Mouse (Mus musculus): Measurements from ENCODE around the gene Prtn3. TPM values are rescaled to one million over a fixed set of nuclear protein-coding genes. Genes with fewer than 3 reads are reported as not detected.

Prtn3 gene
- polyA plus RNA-seq, 1 experiment from 2014 or later: 10.1 TPM

GRCm38 (mm10) chr10:79866601-79867000 lies 7.7 kb upstream of the Prtn3 start:
- DNase-seq (ENCODE audit: low spot score) (no peak), ATAC-seq (ENCODE audit: low FRiP score) (no peak)
- Histone ChIP-seq H3K36me3 (replicated peaks; ENCODE audit: control insufficient read depth, insufficient read depth) (peaks cover 96% of the 10 kb centered on the region), H3K9me3 (ENCODE audit: control insufficient read depth, low read length) (no peaks in the 10 kb centered on the region), H3K9ac (no peak overlapping the region), H3K4me1 (replicated peaks; ENCODE audit: control insufficient read depth, insufficient read depth, low read length) (peaks cover 19% of the 10 kb centered on the region), H3K4me3 (replicated peaks; ENCODE audit: low read length) (no peak overlapping the region), H3K27ac (no peak overlapping the region), H3K27me3 (ENCODE audit: control insufficient read depth, insufficient read depth, low read length) (no peaks in the 10 kb centered on the region), H3K4me2 (replicated peaks) (no peak overlapping the region)
- 83% methylated on average over 11 of the region's 11 CpGs for WGBS

DNA sequence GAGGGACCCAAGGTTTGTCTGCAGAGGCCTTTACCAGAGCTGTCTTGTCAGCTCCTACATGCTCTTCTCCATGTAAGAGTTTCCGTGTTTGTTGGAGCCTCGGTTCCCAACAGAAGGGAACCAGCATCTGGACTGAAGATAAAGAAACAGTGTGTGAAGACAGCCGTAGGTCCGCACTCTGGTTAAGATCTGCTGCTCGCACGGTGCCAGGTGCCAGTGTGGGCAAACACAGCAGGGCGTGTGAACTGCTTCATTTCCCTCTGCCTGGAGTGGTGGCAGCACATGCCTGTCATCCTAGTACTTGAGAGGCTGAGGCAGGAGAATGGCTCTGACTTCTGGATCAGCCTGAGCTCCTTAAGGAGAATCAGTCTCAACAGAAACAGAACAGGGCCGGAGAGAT lies 2.4 kb upstream of the Prtn3 start:
- no peak overlapping the region for H3K27ac ChIP-seq
- H3K4me1 ChIP-seq (replicated peaks; ENCODE audit: control insufficient read depth, insufficient read depth, low read length): peaks cover 41% of the 10 kb centered on the region
- no peaks in the 10 kb centered on the region for H3K27me3 ChIP-seq (ENCODE audit: control insufficient read depth, insufficient read depth, low read length)
- no peak for DNase-seq (ENCODE audit: low spot score)
- H3K9me3 ChIP-seq (ENCODE audit: control insufficient read depth, low read length): no peaks in the 10 kb centered on the region
- 93% methylated on average over 8 of the region's 8 CpGs for WGBS
- peak overlapping the region; percentile 96; the same call in 1 of the 2 replicates for H3K9ac ChIP-seq
- H3K4me2 ChIP-seq (replicated peaks): peak overlapping the region; percentile 87
- ATAC-seq (ENCODE audit: low FRiP score): no peak
- peak overlapping the region; percentile 67 for H3K4me3 ChIP-seq (replicated peaks; ENCODE audit: low read length)
- H3K36me3 ChIP-seq (replicated peaks; ENCODE audit: control insufficient read depth, insufficient read depth): peaks cover 48% of the 10 kb centered on the region

DNA sequence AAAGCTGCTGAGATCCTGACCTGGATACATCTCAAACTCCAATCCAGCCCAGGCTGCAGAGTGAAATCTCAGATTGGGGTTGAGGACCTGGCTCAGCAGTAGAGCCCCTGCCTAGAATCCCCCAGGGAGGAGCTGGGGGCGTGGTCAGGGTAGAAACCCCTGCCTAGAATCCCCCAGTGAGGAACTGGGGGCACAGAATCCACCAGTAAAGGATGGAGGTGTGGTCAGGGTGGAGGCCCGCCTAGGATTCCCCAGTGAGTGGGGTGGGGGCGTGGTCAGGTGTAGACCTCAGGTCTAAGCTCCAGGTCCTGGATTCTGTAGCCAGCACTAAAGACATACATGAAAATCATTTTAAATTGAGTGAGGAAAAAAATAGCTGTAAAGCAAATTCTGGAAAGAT lies 1.4 kb upstream of the Prtn3 start:
- H3K36me3 ChIP-seq (replicated peaks; ENCODE audit: control insufficient read depth, insufficient read depth): peaks cover 39% of the 10 kb centered on the region
- no peaks in the 10 kb centered on the region; the same call in 1 of the 2 replicates for H3K27me3 ChIP-seq (ENCODE audit: control insufficient read depth, insufficient read depth, low read length)
- no peaks in the 10 kb centered on the region for H3K9me3 ChIP-seq (ENCODE audit: control insufficient read depth, low read length)
- peak overlapping the region; percentile 87 for H3K4me2 ChIP-seq (replicated peaks)
- peak overlapping the region; percentile 96 for H3K27ac ChIP-seq
- peaks cover 41% of the 10 kb centered on the region for H3K4me1 ChIP-seq (replicated peaks; ENCODE audit: control insufficient read depth, insufficient read depth, low read length)
- 48% methylated on average over 3 of the region's 3 CpGs for WGBS
- peak overlapping the region; percentile 67 for H3K4me3 ChIP-seq (replicated peaks; ENCODE audit: low read length)
- DNase-seq (ENCODE audit: low spot score) (no peak), ATAC-seq (ENCODE audit: low FRiP score) (no peak)
- peak overlapping the region; percentile 96 for H3K9ac ChIP-seq

DNA sequence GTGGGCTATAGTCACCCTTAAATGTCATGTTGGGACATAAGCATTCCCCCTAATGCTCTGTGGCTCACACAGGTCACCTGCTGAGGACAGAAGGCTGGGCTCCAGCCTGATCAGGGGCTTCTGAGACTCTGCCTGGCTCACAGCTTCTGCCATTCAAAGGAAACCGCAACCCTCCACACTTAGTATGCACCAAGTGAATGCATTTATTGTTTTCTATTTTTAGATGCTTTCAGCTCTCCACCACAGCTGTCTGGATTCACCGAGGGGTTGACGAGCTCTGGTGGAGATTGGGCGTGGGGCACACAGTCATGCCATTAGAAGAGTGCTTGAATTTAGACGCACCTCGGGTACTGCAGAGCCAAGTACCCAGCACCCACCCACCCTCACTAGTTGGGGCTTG lies 963 bp upstream of the Prtn3 start:
- peaks cover 41% of the 10 kb centered on the region for H3K4me1 ChIP-seq (replicated peaks; ENCODE audit: control insufficient read depth, insufficient read depth, low read length)
- peak overlapping the region; percentile 67 for H3K4me3 ChIP-seq (replicated peaks; ENCODE audit: low read length)
- H3K9me3 ChIP-seq (ENCODE audit: control insufficient read depth, low read length): no peaks in the 10 kb centered on the region
- H3K9ac ChIP-seq: peak overlapping the region; percentile 96
- H3K27me3 ChIP-seq (ENCODE audit: control insufficient read depth, insufficient read depth, low read length): no peaks in the 10 kb centered on the region; the same call in 1 of the 2 replicates
- peak overlapping the region; percentile 87 for H3K4me2 ChIP-seq (replicated peaks)
- WGBS: 2% methylated on average over 6 of the region's 6 CpGs
- no peak for ATAC-seq (ENCODE audit: low FRiP score)
- H3K27ac ChIP-seq: peak overlapping the region; percentile 96
- no peak for DNase-seq (ENCODE audit: low spot score)
- H3K36me3 ChIP-seq (replicated peaks; ENCODE audit: control insufficient read depth, insufficient read depth): peaks cover 37% of the 10 kb centered on the region

- ATAC-seq (ENCODE audit: low FRiP score): no peak
- H3K36me3 ChIP-seq (replicated peaks; ENCODE audit: control insufficient read depth, insufficient read depth): peaks cover 32% of the 10 kb centered on the region
- WGBS: 2% methylated on average over 18 of the region's 26 CpGs
- no peaks in the 10 kb centered on the region for H3K9me3 ChIP-seq (ENCODE audit: control insufficient read depth, low read length)
- H3K4me3 ChIP-seq (replicated peaks; ENCODE audit: low read length): peak overlapping the region; percentile 67
- H3K4me1 ChIP-seq (replicated peaks; ENCODE audit: control insufficient read depth, insufficient read depth, low read length): peaks cover 41% of the 10 kb centered on the region
- no peak for DNase-seq (ENCODE audit: low spot score)
- H3K27ac ChIP-seq: peak overlapping the region; percentile 96
- peak overlapping the region; percentile 96 for H3K9ac ChIP-seq
- H3K27me3 ChIP-seq (ENCODE audit: control insufficient read depth, insufficient read depth, low read length): no peaks in the 10 kb centered on the region; the same call in 1 of the 2 replicates
- peak overlapping the region; percentile 87 for H3K4me2 ChIP-seq (replicated peaks)
These were observed 474 bp upstream of the Prtn3 start for GRCm38 (mm10) chr10:79873715-79874289.

GRCm38 (mm10) chr10:79877174-79877573 lies 2.9 kb downstream of the Prtn3 start:
- H3K9ac ChIP-seq: no peak overlapping the region
- DNase-seq (ENCODE audit: low spot score): no peak
- 43% methylated on average over 1 of the region's 1 CpGs for WGBS
- ATAC-seq (ENCODE audit: low FRiP score): no peak
- H3K27me3 ChIP-seq (ENCODE audit: control insufficient read depth, insufficient read depth, low read length): peaks cover 11% of the 10 kb centered on the region; the same call in 1 of the 2 replicates
- no peaks in the 10 kb centered on the region for H3K36me3 ChIP-seq (replicated peaks; ENCODE audit: control insufficient read depth, insufficient read depth)
- peaks cover 21% of the 10 kb centered on the region for H3K4me1 ChIP-seq (replicated peaks; ENCODE audit: control insufficient read depth, insufficient read depth, low read length)
- no peak overlapping the region for H3K4me3 ChIP-seq (replicated peaks; ENCODE audit: low read length)
- H3K4me2 ChIP-seq (replicated peaks): no peak overlapping the region
- no peak overlapping the region for H3K27ac ChIP-seq
- no peaks in the 10 kb centered on the region for H3K9me3 ChIP-seq (ENCODE audit: control insufficient read depth, low read length)

DNA sequence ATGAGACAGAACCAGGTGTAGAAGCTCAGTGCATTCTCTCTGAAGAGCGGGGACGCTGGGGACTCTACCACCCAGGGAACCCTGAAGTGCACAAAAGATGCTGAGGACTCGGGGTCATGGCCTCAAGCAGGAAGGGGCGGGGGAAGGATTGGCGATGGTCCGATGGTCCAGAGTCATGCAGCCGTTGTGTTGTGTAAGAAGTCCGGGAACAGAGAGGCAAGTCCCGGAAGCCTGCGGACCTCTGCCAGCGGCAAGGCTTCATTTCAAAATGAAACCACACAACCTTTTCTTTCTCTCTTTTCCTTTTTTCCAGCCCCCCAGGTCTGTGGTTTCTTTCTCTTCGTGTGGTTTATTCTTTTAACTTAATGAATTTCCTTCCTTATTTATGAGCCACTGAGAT lies 3.5 kb downstream of the Prtn3 start:
- Histone ChIP-seq H3K4me3 (replicated peaks; ENCODE audit: low read length) (no peak overlapping the region), H3K27me3 (ENCODE audit: control insufficient read depth, insufficient read depth, low read length) (peaks cover 17% of the 10 kb centered on the region), H3K9me3 (ENCODE audit: control insufficient read depth, low read length) (no peaks in the 10 kb centered on the region), H3K36me3 (replicated peaks; ENCODE audit: control insufficient read depth, insufficient read depth) (no peaks in the 10 kb centered on the region), H3K9ac (no peak overlapping the region), H3K4me1 (replicated peaks; ENCODE audit: control insufficient read depth, insufficient read depth, low read length) (peaks cover 18% of the 10 kb centered on the region), H3K4me2 (replicated peaks) (no peak overlapping the region), H3K27ac (no peak overlapping the region)
- 40% methylated on average over 12 of the region's 12 CpGs for WGBS
- DNase-seq (ENCODE audit: low spot score) (no peak), ATAC-seq (ENCODE audit: low FRiP score) (no peak)

GRCm38 (mm10) chr10:79879527-79879926 lies 5.3 kb downstream of the Prtn3 start:
- 41% methylated on average over 3 of the region's 3 CpGs for WGBS
- H3K4me2 ChIP-seq (replicated peaks): no peak overlapping the region
- peaks cover 15% of the 10 kb centered on the region for H3K4me1 ChIP-seq (replicated peaks; ENCODE audit: control insufficient read depth, insufficient read depth, low read length)
- no peak overlapping the region for H3K4me3 ChIP-seq (replicated peaks; ENCODE audit: low read length)
- no peak for DNase-seq (ENCODE audit: low spot score)
- H3K27ac ChIP-seq: no peak overlapping the region
- no peak for ATAC-seq (ENCODE audit: low FRiP score)
- H3K27me3 ChIP-seq (ENCODE audit: control insufficient read depth, insufficient read depth, low read length): peaks cover 24% of the 10 kb centered on the region
- H3K9ac ChIP-seq: no peak overlapping the region
- H3K36me3 ChIP-seq (replicated peaks; ENCODE audit: control insufficient read depth, insufficient read depth): no peaks in the 10 kb centered on the region
- no peaks in the 10 kb centered on the region for H3K9me3 ChIP-seq (ENCODE audit: control insufficient read depth, low read length)

DNA sequence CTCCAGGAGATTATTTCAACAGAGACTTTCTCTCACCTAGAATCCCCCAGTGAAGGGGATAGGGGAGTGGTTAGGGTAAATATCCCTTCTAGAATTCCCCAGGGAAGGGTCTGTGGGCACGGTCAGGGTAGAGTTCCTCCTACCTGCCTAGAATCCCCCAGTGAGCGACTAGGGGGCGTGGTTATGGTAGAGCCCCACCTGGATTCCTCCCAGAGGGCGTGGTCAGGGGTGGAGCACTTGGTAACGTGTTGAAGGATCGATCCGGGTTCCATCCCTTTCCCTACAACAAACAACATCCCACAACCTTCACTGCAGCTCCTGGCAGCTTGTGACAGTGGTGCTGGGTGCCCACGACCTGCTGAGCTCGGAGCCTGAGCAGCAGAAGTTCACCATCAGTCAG lies 6.4 kb downstream of the Prtn3 start:
- H3K9me3 ChIP-seq (ENCODE audit: control insufficient read depth, low read length): no peaks in the 10 kb centered on the region
- no peak for ATAC-seq (ENCODE audit: low FRiP score)
- 18% methylated on average over 9 of the region's 9 CpGs for WGBS
- H3K36me3 ChIP-seq (replicated peaks; ENCODE audit: control insufficient read depth, insufficient read depth): no peaks in the 10 kb centered on the region
- no peak for DNase-seq (ENCODE audit: low spot score)
- peaks cover 24% of the 10 kb centered on the region for H3K27me3 ChIP-seq (ENCODE audit: control insufficient read depth, insufficient read depth, low read length)
- H3K9ac ChIP-seq: no peak overlapping the region
- H3K4me3 ChIP-seq (replicated peaks; ENCODE audit: low read length): no peak overlapping the region
- no peak overlapping the region for H3K4me2 ChIP-seq (replicated peaks)
- H3K27ac ChIP-seq: no peak overlapping the region
- peaks cover 5% of the 10 kb centered on the region for H3K4me1 ChIP-seq (replicated peaks; ENCODE audit: control insufficient read depth, insufficient read depth, low read length)
